Mouse (Mus musculus): ENCODE measurements around the gene Paf1.

The Paf1 gene

GRCm38 (mm10) chr7:28441776-28442485, 49.2 kb downstream of the Paf1 start:
- Histone ChIP-seq H3K27me3 (ENCODE audit: insufficient read depth, low read length) (no peaks in the 10 kb centered on the region; the same call in 1 of the 2 replicates), H3K4me3 (replicated peaks; ENCODE audit: low read length) (no peak overlapping the region), H3K4me1 (replicated peaks; ENCODE audit: low read depth, low read length) (peaks cover 46% of the 10 kb centered on the region), H3K36me3 (ENCODE audit: insufficient read depth, low read length) (no peaks in the 10 kb centered on the region), H3K9me3 (ENCODE audit: low read length) (no peaks in the 10 kb centered on the region)
- TF ChIP-seq POU5F1 (IDR thresholded peaks at IDR 0.05; ENCODE audit: borderline replicate concordance, low read length) (no peak), NANOG (IDR thresholded peaks at IDR 0.05; ENCODE audit: borderline replicate concordance, low read length) (no peak), CTCF (conservative IDR thresholded peaks at IDR 0.05; ENCODE audit: low read length) (no peak)

DNA sequence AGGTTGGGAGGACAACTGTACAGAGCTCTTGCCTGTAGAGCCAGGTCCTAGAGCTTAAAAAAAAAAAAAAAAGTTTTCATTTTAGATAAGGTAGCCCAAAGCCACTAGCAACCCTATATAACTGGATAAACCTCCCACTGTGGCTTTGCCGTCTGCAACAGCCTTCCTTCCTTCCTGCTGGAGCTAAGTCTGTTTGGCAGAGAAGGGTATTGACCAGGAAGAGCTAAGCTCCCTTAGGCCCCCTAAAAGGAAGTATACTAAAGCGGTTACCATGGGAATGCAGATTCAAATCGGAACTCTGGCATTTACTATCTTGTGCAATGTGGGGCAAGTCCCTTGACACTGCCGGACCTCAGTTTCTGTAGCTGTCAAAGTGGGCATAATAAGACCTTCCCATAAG, 49.9 kb downstream of the Paf1 start:
- no peak overlapping the region for H3K4me3 ChIP-seq (replicated peaks; ENCODE audit: low read length)
- no peaks in the 10 kb centered on the region; the same call in 1 of the 2 replicates for H3K27me3 ChIP-seq (ENCODE audit: insufficient read depth, low read length)
- H3K4me1 ChIP-seq (replicated peaks; ENCODE audit: low read depth, low read length), result peaks cover 46% of the 10 kb centered on the region
- no peak for TF ChIP-seq POU5F1 (IDR thresholded peaks at IDR 0.05; ENCODE audit: borderline replicate concordance, low read length)
- no peak for TF ChIP-seq CTCF (conservative IDR thresholded peaks at IDR 0.05; ENCODE audit: low read length)
- TF ChIP-seq NANOG (IDR thresholded peaks at IDR 0.05; ENCODE audit: borderline replicate concordance, low read length), result no peak
- no peaks in the 10 kb centered on the region for H3K9me3 ChIP-seq (ENCODE audit: low read length)
- H3K36me3 ChIP-seq (ENCODE audit: insufficient read depth, low read length), result no peaks in the 10 kb centered on the region

DNA sequence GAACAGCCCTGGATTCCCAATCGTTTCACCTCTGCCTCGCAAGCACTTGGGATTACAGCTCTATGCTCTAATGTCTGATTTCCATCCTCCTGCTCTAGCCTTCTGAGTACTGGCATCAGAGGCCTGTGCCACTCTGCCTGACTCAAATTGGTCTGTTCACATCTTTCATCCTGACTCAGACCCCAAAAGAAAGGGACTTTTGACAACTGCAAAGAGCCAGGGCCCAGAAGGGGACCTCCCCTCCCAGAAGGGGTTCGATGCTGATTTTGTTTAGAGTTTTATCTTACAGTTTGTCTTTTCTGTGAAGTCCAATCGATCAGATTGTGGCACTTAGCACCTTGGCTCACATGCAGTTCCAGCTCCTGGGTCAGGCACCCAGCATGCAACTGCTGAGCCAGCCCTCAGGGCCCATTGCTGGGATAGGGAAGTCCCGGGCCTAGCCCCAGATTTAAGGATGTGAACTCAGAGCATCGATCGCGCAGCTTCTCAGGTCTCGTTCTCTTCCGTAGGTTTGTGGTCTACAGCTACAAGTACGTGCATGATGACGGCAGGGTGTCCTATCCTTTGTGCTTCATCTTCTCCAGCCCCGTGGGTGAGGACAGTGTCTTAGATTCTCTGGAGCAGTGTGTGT, 51.7 kb downstream of the Paf1 start:
- H3K27me3 ChIP-seq (ENCODE audit: insufficient read depth, low read length), result no peaks in the 10 kb centered on the region; the same call in 1 of the 2 replicates
- no peak overlapping the region for H3K4me3 ChIP-seq (replicated peaks; ENCODE audit: low read length)
- H3K4me1 ChIP-seq (replicated peaks; ENCODE audit: low read depth, low read length), result peaks cover 56% of the 10 kb centered on the region
- no peaks in the 10 kb centered on the region for H3K9me3 ChIP-seq (ENCODE audit: low read length)
- no peak for TF ChIP-seq NANOG (IDR thresholded peaks at IDR 0.05; ENCODE audit: borderline replicate concordance, low read length)
- TF ChIP-seq CTCF (conservative IDR thresholded peaks at IDR 0.05; ENCODE audit: low read length), result no peak
- TF ChIP-seq POU5F1 (IDR thresholded peaks at IDR 0.05; ENCODE audit: borderline replicate concordance, low read length), result no peak
- H3K36me3 ChIP-seq (ENCODE audit: insufficient read depth, low read length), result no peaks in the 10 kb centered on the region

GRCm38 (mm10) chr7:28446446-28446845, 53.7 kb downstream of the Paf1 start:
- Histone ChIP-seq H3K4me3 (replicated peaks; ENCODE audit: low read length) (peak overlapping the region; percentile 65), H3K36me3 (ENCODE audit: insufficient read depth, low read length) (no peaks in the 10 kb centered on the region), H3K4me1 (replicated peaks; ENCODE audit: low read depth, low read length) (peaks cover 54% of the 10 kb centered on the region), H3K9me3 (ENCODE audit: low read length) (no peaks in the 10 kb centered on the region), H3K27me3 (ENCODE audit: insufficient read depth, low read length) (no peaks in the 10 kb centered on the region; the same call in 1 of the 2 replicates)
- TF ChIP-seq CTCF (conservative IDR thresholded peaks at IDR 0.05; ENCODE audit: low read length) (peak; percentile 93), POU5F1 (IDR thresholded peaks at IDR 0.05; ENCODE audit: borderline replicate concordance, low read length) (no peak), NANOG (IDR thresholded peaks at IDR 0.05; ENCODE audit: borderline replicate concordance, low read length) (no peak)

DNA sequence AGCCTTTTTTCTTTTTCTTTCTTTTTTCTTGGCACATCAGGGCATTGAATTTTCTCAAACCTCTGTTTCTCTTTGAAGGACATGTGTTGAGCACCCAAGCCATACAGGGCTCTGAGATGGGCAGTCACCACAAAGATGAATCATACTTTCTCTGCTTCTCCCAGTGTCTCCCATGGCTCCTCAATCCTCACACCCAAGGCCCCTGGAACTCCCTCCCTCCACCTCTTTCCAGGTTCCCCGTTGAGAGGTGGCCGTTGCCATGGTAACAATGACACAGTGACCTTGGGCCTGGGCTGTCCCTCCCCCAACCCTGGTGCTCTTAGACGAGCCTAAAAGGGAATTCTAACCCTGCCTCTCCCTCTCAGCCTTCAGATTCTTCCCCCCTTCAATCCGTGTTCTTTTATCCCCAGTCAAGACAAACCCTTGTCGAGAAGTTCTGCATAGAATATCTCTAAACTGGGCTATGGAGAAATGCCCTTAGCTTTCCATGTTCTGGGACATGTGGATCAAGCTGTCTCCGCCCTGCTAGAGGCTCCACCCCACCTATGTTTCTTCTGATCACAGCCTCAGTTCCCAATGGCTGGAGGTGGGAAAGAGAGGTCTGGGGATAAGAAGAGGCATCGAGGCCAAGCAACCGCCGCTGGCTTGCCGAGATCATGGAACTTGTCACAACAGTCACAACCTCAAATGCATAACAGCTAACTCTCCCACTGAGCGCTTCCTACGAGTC, 54.5 kb downstream of the Paf1 start:
- H3K36me3 ChIP-seq (ENCODE audit: insufficient read depth, low read length), result no peaks in the 10 kb centered on the region
- H3K27me3 ChIP-seq (ENCODE audit: insufficient read depth, low read length), result no peaks in the 10 kb centered on the region; the same call in 1 of the 2 replicates
- peaks cover 48% of the 10 kb centered on the region for H3K4me1 ChIP-seq (replicated peaks; ENCODE audit: low read depth, low read length)
- H3K9me3 ChIP-seq (ENCODE audit: low read length), result no peaks in the 10 kb centered on the region
- peak overlapping the region; percentile 65 for H3K4me3 ChIP-seq (replicated peaks; ENCODE audit: low read length)
- TF ChIP-seq NANOG (IDR thresholded peaks at IDR 0.05; ENCODE audit: borderline replicate concordance, low read length) (no peak), CTCF (conservative IDR thresholded peaks at IDR 0.05; ENCODE audit: low read length) (no peak), POU5F1 (IDR thresholded peaks at IDR 0.05; ENCODE audit: borderline replicate concordance, low read length) (no peak)

DNA sequence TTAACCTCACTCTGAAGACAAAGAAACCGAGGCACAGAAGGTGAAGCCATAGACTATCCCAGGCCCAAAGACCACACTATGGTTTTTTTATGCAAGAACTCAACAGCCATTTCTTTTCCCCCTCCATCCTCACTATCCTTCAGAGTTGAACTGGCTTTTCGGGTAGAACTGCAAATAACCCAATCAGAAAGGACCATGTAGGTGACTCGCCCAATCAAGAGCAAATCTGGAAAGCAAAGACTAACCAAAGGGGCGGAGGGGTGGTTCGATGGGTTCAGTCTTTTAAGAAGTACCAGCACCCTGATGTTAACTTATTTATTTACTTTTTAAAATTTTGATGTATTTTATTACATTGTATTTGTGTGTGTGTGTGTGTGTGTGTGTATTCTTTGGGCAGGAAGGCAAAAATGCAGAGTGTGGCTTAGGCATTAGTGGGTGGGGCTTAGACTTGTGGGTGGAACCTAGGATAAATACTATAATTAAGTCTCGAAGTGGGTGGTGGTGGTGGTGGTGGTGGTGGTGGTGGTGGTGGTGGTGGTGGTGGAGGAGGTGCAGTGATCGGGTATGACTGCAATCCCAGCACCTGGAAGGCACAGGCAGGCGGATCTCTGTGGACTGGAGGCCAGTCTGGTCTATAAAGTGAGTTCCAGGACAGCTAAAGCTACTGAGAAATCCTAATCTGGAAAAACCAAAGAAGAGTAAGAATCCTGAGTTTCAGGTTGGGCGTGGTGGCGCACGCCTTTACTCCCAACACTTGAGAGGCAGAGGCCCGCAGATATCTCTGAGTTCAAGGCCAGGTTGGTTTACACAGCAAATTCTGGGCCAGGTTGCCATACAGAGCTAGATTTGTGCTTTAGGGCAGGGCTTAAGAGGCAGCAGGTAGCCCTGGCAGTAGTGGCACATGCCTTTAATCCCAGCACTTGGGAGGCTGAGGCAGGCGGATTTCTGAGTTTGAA, 55.4 kb downstream of the Paf1 start:
- H3K4me3 ChIP-seq (replicated peaks; ENCODE audit: low read length), result peak overlapping the region; percentile 65
- H3K4me1 ChIP-seq (replicated peaks; ENCODE audit: low read depth, low read length), result peaks cover 55% of the 10 kb centered on the region
- peaks cover 2% of the 10 kb centered on the region; the same call in 1 of the 2 replicates for H3K27me3 ChIP-seq (ENCODE audit: insufficient read depth, low read length)
- no peaks in the 10 kb centered on the region for H3K36me3 ChIP-seq (ENCODE audit: insufficient read depth, low read length)
- no peak for TF ChIP-seq POU5F1 (IDR thresholded peaks at IDR 0.05; ENCODE audit: borderline replicate concordance, low read length)
- no peaks in the 10 kb centered on the region for H3K9me3 ChIP-seq (ENCODE audit: low read length)
